Mouse (Mus musculus): ENCODE measurements around the gene Hivep2. TPM values are rescaled to one million over a fixed set of nuclear protein-coding genes. Genes with fewer than 3 reads are reported as not detected.
A peak's percentile ranks its signal among the peaks of the same experiment; 100 is the strongest.

Gene Hivep2
- 10 to 100 TPM; 43.4 to 46.6 TPM for total RNA-seq (2021)
- long read RNA-seq, experiment 1, partial matches to known transcripts = 1 of 16 reads
- long read RNA-seq, experiment 1, other reads (novel, unspliced or antisense) = 15 of 16 reads
- long read RNA-seq, experiment 2, partial matches to known transcripts = 0 of 14 reads
- long read RNA-seq, experiment 2, other reads (novel, unspliced or antisense) = 14 of 14 reads

DNA sequence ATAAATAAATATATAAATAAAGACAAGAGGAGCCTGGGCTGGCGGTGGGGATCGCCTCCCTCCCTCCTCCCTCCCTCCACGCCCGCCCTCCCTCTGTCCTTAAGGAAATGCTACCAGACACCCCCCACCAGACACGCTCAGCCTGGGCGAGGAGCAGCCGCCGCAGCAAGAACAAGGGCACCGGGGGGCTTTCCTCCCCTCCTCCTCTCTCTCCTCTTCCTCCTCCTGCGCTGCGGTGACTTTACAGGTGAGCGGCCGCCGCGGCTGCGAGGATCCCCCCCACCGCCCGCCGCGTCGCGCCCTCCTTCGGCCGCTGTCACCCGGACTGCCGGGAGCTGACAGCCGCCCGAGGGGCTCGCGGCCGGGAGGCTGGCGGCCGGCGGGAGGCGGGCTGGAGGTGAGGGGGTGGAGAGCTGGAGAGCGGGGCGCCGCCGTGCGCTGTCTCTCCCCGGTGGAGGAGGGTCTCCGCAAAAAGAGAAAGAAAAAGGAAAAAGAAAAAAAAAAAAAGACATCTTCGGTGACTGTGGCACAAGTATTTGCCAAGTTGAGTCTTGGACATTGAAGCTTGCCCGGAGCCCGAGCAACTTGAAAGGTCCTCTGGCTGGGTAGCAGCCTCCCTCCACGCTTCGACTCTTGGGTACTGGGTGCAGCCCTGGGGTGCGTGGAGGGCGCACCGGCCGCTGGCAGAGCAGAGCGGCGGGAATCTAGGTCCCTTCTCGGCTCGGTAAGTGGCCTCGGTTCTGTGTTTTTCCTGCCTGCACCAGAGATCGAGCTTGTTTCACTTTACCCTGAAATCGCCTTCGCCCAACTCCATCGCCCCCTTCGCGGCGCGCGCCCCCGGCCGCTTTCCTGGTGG, at the start of gene Hivep2:
Hivep2 (plus strand) TSS at position 102 of the 856 bp plus-strand sequence.
- intact Hi-C loops (cut with DNase I) = loop anchor here (2.0 to 5.0 kb wide), 4 partner anchors 53 to 231 kb away; no protein-coding TSS in a partner anchor

DNA sequence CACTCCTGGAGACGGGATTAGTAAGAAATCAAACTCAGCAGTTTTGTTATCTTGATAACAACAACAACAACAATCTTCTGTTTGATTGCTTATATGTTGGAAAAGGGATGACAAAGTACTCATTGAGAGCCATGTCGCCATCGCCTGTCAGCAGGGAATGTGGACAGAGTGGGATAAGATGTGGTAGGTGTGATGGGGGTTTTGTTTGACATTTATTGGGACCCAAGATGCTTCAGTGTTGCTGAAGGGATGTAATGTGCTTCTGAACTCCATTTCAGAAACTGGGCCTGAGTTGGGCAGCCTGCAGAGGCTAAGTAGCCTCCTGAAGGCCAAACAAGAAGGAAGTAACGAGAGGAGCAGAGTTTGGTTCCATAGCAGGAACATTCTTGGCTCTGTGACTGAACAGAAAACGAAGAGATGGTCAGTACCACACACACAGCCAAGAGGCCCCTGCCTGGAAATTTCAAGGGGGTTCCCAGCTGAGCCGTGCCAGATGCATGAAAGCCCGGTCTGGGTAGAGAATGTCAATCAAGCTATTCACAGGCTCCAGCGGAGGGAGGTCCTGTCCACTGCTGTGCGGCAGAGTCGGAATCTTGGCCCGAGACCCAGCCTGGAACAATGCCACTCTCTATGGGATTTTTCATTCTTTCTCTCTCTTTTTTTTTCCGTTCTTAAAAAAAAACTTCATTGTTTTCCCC, 49.1 kb upstream of the Hivep2 start:
- peak; percentile 17 to 49 for DNase-seq
- intact Hi-C loops (cut with DNase I) = loop anchor here (10.0 kb wide), 1 partner anchor 408 kb away; no protein-coding TSS in a partner anchor

More for the DNA sequence above, at the start of gene Hivep2:
- DNase-seq = peak; percentile 53 to 66

DNA sequence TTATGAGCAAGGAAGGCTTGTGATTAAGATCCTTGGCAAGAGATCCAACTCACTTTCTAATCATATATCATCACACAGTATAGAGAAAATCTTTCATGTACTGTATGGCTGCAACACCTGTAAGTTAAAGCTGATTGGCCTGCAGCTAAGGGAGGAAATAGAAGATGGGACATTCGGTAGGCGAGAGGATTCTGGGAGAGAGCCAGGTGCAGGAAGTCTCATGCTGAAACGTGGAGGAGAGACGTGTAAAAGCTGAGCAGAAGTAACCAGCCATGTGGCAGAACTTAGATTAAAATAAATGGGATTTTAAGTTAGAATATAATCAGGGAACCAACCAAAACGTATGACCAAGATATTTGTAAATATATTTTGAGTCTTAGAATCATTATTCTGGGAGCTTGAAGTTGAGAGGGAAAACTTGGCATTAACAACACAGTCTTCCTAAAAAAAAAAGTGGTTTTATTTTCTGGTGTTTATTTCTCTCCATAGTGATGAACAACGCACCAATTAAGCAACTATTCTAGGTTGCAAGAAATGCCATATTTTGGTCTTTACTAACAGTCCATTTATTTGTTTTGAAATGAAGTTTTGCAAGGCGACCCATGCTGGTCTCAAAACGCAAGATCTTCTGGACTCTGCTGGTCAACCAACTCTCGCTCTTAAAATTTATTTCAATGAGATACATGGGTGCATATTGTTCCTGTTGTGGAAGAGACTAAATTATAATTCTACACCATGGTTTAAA, 44.1 kb upstream of the Hivep2 start:
- intact Hi-C loops (cut with DNase I) = no loop called here

DNA sequence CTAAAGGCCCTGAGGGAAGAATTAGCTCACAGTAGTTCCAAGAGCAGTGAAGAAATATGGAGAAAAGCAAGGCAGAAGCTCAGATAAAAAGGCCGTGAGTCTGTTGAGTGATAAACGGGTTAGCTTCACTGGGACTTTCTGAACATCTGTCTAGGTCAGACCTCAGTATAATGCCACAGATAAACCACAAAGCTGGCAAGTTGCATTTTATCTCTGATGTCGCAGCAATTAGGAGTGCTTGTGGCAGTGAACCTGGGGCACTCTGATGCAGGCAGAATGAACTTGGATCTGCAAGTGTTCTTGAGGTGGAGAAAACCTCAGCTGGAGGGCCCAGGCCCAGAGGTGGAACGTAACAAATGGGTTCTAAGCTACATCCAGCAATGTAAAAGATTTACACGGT, 36.6 kb upstream of the Hivep2 start:
- no peak for DNase-seq
- intact Hi-C loops (cut with DNase I) = no loop called here

More for the DNA sequence above, 44.1 kb upstream of the Hivep2 start:
- no peak for DNase-seq

DNA sequence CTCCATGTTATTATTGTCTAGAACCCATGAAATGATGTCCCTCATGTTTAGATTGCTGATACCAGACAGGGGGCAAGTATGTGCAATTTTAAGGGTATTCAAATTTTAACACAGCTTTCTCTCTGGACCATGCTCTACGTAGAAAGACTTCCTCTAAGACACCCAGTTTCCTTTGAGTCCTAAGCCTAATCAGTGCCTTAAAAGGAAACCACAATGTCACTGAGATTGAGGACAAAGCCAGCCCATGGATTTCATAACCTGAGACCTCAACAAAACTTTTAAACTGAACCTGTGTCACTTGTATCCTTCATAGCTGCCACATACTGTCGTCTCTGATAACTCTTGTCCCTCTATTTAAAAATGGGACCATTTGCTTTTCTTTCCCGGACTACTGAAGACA, 33.7 kb upstream of the Hivep2 start:
- no peak for DNase-seq
- intact Hi-C loops (cut with DNase I) = no loop called here

DNA sequence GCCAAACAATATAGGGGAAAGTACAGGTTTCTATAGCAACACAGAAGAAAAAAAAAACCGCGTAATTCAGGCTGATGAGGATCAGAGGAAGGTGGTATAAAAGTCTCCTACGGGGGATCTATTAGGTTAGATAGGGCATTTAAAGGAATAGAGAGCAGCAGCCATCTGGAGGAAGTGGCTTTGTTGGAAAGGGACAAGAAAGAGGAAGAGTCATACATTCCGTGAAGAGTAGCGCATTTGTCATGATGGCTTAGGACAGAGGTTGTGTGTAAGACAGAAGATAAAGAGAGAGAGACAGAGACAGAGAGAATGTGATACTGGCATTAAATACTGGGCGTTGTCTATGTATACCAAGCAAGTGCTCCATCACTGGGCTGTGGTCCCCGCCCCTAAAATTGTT, 32.6 kb upstream of the Hivep2 start:
- no peak for DNase-seq
- intact Hi-C loops (cut with DNase I) = no loop called here

DNA sequence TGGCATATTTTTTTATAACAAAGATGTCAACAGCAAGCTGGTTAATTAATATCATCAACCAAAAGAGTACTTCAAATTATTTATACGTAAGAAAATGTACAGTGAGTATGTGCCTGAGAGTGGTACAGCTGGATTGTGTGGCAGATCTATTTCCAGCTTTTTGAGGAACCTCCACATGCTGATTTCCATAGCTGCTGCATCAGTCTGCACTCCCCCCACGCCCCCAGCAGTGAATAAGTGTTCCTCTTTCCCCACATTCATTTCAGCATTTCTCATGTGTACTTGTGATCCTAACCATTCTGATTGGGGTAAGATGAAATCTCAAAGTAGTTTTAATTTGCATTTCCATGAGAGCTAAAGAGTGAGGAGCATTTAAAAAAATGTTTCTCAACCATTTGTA, 30.2 kb upstream of the Hivep2 start:
- DNase-seq = no peak
- intact Hi-C loops (cut with DNase I) = no loop called here

DNA sequence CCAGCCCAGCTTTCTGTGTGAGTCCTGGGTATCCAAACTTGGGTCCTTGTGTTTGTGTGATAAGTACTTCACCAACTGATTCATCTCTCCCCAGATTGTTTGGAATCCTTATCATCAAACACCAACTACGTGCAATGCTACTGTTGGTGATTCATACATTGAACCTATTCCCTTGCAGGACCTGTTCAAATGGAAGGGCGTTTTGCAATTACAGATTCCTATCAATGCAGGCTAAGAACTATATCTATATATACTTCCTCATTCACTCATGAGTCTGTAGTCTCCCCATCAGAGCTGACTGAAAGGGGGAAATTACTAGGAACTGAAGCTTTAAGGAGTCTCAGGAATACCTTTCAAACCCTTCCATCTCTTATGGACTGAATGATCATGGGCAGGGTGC, 24.5 kb upstream of the Hivep2 start:
- DNase-seq = no peak
- intact Hi-C loops (cut with DNase I) = no loop called here

DNA sequence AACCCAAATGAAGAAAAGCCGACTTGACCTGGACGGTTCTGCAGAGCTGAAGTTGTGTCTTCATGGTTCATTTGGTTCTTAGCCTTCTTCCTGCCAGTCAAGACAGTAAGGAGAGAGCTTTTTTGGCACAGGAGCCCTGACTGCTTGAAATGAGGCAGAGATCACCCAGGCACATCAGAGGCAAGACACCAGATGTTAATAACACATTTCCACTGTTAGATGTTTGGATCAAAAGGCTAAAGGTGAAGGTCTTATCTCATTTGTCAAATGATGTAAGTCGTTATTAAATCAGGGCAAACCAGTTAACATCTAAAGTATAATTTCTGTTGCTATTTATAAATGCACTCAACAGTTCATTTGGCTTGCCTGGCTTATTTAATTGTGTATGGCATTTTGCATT, 22.2 kb upstream of the Hivep2 start:
- intact Hi-C loops (cut with DNase I) = no loop called here

DNA sequence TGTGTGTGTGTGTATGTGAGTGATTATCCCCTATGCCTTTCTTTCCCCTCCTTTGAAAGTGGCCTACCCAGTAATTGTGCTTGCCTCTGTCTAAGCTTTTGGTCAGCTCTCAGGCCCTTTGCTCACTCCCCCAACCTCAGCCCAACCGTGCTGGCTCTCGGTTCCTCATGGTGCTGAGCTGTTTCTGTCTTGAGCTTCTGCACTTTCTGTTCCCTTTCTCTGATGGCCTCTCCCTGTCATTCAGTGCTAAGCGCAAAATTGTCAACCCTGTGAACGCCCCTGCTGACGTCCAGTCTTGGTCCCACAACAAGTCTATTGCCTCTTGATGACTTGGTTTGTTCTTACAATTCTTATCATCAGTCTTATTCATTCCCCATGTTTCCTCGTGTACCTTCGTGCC, 19.4 kb upstream of the Hivep2 start:
- intact Hi-C loops (cut with DNase I) = no loop called here
- DNase-seq = no peak

More for the DNA sequence above, 22.2 kb upstream of the Hivep2 start:
- DNase-seq = no peak

DNA sequence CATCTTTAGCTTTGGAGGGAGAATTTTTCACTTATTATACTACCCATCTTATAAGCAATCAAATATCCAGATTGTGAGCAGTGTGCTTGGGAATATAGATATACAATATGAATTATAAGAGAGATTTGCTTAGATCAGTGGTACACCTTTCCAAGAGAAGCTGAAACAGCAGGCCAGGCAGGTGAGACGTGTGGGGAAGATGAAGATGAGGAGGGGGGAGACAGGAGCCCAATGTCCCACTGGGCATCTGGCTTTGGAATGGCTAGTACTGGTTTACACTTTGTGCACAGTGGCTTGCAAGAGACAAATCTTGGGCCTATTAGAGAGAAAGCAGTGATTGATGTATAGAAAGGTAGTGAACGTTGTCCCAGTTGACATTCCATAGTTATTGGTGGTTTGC, 2.9 kb upstream of the Hivep2 start:
- DNase-seq = no peak
- intact Hi-C loops (cut with DNase I) = loop anchor here (5.0 kb wide), 1 partner anchor 96 kb away; the partner anchor contains the start of gene Aig1

DNA sequence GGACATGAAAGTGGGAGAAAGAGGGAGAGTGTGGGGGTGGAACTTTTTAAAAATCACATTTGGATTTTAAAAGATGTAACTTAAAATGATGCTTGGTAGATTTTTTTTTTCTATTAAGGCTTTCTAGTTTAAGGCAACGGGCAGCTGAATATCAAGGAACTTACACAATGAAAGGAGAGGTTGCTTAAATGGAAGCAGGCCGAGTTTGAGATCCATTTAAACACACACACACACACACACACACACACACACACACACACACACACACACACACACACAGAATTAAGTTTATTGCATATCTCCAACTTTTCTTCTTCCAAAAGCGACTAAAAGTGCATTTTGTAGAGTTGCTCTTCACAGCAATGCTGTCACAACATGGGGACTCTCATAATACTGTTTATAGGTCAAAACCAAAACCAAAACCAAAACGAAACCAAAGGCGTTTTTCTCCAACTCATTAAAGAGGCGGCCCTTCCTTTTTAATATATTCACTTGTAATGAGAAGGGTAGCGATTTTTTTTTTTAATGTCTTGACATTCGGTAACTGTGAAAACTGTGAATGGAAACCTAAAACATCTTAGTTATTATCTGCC, 1.9 kb upstream of the Hivep2 start:
- intact Hi-C loops (cut with DNase I) = loop anchor here (5.0 kb wide), 1 partner anchor 97 kb away; the partner anchor contains the start of gene Aig1
- no peak for DNase-seq

DNA sequence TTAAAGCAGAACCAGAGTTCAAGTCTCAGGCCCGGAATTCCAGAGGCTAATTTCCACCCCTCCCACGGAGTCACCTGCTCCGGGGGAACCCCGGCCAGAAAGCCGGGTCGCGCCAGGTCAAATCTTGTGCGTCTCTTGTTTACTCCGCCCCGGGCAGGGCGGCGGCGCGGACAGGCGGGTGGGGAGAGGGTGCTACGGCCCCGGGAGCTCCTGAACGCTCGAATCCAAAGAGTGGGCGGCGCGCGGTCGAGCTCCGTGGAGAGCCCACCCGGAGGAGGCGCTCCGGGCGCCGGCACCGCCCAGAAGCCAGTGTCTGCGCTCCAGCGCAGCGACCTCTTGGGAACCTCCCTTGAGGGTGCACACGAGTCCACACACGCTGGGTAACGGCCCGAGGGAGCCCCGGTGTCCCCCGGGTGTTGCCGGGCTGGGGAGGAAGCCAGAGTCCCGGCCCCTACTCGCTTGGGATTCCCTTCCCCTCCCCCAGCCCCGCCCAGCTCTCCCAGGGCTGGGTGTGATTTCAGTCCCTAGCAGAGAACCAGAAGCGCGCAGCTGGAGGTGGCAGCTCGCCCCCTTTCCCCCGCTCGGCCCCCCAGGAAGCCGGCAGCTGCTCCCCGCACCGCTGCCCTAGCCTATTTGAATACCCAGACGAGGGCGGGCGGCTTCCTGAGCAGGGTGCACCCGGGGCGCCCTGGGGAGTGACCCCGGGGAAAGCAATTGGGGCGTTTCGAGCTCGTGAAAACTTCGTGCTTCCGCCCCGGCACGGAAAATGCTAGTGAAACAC, 1.2 kb upstream of the Hivep2 start:
- DNase-seq = peak; percentile 93 to 94
- intact Hi-C loops (cut with DNase I) = loop anchor here (5.0 kb wide), 4 partner anchors 83 to 233 kb away; partner anchors contain the start of gene Aig1

DNA sequence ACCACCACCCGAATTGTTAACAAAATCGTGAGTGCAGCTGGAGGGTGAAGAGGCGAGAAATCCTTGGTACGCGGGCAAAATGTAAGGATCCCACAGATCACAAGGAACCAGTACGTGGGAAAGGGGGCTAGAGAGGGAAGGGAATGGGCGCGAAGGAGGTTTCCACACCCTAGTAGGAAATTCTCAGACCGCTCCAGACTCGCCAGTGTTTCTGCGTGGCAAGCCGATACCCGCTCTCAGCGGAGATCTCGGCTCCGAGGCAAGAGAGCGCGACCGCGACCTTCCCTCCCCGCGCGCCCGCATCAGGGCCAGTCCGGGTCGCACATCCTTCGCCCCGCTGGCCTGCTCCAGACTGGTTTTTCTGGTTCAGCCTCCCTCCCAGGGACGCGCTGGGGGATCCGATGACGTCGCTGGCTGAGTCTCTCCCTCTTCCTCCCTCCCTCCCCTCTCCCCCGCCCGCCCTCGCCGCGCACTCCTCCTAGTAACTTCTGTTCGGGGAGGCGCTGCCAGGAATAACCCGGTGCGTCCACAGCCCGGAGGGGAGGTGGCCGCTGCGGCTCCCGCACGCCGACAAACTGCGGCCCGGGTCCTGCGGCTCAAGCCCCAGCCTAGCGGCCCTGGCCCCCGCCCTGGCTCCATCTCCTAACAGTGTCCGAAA, 430 bp upstream of the Hivep2 start:
- DNase-seq = peak; percentile 89 to 91
- intact Hi-C loops (cut with DNase I) = loop anchor here (5.0 kb wide), 3 partner anchors 82 to 232 kb away; no protein-coding TSS in a partner anchor

DNA sequence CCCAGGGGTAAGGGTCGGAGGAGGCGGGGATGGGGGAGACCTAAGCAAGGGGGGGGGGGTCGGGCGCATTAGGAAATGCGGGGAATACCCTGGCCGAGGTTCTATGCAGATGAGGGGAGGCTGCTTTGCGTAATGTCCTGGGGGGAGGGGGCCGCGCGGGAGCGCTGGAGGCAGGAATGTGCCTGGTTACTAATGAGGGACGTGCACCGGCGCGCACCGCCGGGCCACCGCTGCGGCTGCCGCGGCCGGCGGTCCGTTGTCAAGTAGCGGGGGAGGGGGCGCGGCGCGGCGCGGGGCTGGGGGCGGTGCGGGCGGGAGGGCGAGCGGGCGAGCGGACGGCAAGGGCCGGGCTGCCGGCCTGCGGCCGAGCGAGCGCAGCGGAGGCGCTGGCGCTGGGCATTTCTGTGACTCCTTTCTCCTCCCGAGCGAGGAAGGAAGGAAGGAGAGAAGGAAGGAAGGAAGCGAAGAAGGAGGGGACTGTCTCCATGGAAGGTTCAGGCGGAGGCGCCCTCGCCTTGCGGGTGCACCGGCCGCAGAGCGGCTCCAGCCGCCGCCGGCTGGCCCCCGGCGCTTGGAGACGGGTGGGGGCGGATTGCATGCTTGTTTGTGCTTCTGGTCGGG, 1.1 kb downstream of the Hivep2 start:
- DNase-seq = peak; percentile 63 to 64
- intact Hi-C loops (cut with DNase I) = loop anchor here (2.0 to 5.0 kb wide), 4 partner anchors 52 to 230 kb away; no protein-coding TSS in a partner anchor

DNA sequence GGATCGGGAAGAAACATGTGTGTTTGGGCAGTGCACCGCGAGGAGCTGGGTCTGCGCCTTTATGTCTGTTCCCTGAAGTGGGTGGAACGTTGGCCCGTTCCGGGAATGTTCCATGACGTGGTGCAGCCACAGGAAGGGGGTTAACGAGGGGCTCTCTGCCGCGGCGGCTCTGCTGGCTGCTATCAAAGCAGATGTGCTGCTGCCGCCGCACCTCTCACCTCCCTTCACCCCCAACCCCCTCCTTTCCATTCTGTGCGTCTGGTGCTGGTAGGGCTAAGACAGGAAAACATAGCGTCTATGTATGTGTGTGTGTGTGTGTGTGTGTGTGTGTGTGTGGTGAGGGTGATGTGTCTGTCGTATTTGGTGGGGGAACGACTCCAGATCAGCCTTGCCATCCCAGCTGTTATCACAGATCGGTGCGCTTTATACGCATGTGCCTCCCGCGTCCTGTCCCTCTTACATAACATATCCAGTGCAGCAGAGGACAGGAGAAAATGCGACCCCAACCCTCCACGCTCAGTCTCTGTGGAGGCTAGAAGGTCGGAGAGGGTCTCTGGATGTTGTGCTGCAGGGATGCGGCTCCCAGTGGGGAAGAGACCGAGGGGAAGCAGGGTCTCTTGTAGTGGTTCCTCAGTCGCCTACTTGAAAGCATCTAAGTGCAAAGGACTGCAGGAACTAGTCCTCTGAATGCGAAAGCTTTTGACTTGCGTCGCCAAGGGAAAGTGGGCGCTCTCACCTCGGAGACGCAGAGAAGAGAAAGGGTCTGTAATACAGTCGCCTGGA, 1.8 kb downstream of the Hivep2 start:
- DNase-seq = peak; percentile 68 to 79
- intact Hi-C loops (cut with DNase I) = loop anchor here (2.0 to 5.0 kb wide), 4 partner anchors 51 to 230 kb away; no protein-coding TSS in a partner anchor

DNA sequence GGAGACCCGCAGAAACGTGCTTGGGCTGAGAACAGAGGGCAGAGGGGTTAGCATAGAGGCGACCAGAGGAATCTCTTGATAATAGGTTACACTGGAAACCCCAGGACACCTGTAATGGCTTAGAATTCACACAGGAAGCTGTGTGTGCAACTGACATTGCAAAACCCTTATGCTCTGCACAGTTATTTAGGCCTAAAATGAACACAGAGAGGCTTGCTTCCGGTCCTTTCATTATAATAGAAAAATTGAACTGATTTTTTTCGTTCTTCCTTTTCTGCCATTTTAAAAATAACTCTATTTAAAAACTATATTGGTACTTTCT, 2.3 kb downstream of the Hivep2 start:
- intact Hi-C loops (cut with DNase I) = loop anchor here (5.0 kb wide), 3 partner anchors 79 to 229 kb away; no protein-coding TSS in a partner anchor
- DNase-seq = no peak

Measured in gastrocnemius, postnatal 36 days (tissue).